Mouse (Mus musculus): ENCODE measurements around the gene Ugt1a7c. TPM values are rescaled to one million over a fixed set of nuclear protein-coding genes. Genes with fewer than 3 reads are reported as not detected.
"Not testable (repeated sequence)": the region's sequence is repeated elsewhere in the genome, so short reads cannot be mapped to it uniquely, and the experiment has no call there.

Gene Ugt1a7c
- total RNA-seq, 2 experiments from 2014 or later = 2.4 to 3.0 TPM

- DNase-seq (ENCODE audit: low spot score in 2 of 2) = peak in 1 of 2 experiments; percentile 21
Observed at GRCm38 (mm10) chr1:88220336-88220735, 125.5 kb downstream of the Ugt1a7c start.

- peak in 1 of 2 experiments; percentile 0 for DNase-seq (ENCODE audit: low spot score in 2 of 2)
Observed at GRCm38 (mm10) chr1:88222216-88222615, 127.4 kb downstream of the Ugt1a7c start.

- DNase-seq (ENCODE audit: low spot score in 2 of 2) = peak; percentile 15 to 21
Observed at GRCm38 (mm10) chr1:88223011-88223515, 128.2 kb downstream of the Ugt1a7c start.

GRCm38 (mm10) chr1:88223591-88223990, 128.7 kb downstream of the Ugt1a7c start:
- peak; percentile 27 to 33 for DNase-seq (ENCODE audit: low spot score in 2 of 2)

- DNase-seq (ENCODE audit: low spot score in 2 of 2) = peak in 1 of 2 experiments; percentile 21
Observed at GRCm38 (mm10) chr1:88224029-88224776, 129.3 kb downstream of the Ugt1a7c start.

- not testable (repeated sequence) for DNase-seq (ENCODE audit: low spot score in 2 of 2)
Observed at GRCm38 (mm10) chr1:88225301-88225700, 130.4 kb downstream of the Ugt1a7c start.

GRCm38 (mm10) chr1:88225741-88226140, 130.9 kb downstream of the Ugt1a7c start:
- DNase-seq (ENCODE audit: low spot score in 2 of 2) = peak in 1 of 2 experiments; percentile 16

- peak in 1 of 2 experiments; percentile 22 for DNase-seq (ENCODE audit: low spot score in 2 of 2)
Observed at GRCm38 (mm10) chr1:88226670-88227379, 132.0 kb downstream of the Ugt1a7c start, which contains the start of gene Mroh2a. Mroh2a (plus strand) TSS chr1:88226986.

GRCm38 (mm10) chr1:88227482-88227881, 132.6 kb downstream of the Ugt1a7c start:
- peak in 1 of 2 experiments; percentile 18 for DNase-seq (ENCODE audit: low spot score in 2 of 2)

GRCm38 (mm10) chr1:88228121-88228520, 133.3 kb downstream of the Ugt1a7c start:
- DNase-seq (ENCODE audit: low spot score in 2 of 2) = peak; percentile 30 to 31

- no peak for DNase-seq (ENCODE audit: low spot score in 2 of 2)
Observed at GRCm38 (mm10) chr1:88229566-88229965, 134.7 kb downstream of the Ugt1a7c start.

GRCm38 (mm10) chr1:88229986-88230385, 135.1 kb downstream of the Ugt1a7c start:
- no peak for DNase-seq (ENCODE audit: low spot score in 2 of 2)

GRCm38 (mm10) chr1:88230421-88230820, 135.6 kb downstream of the Ugt1a7c start:
- no peak for DNase-seq (ENCODE audit: low spot score in 2 of 2)

GRCm38 (mm10) chr1:88230981-88231802, 136.3 kb downstream of the Ugt1a7c start:
- no peak for DNase-seq (ENCODE audit: low spot score in 2 of 2)

- DNase-seq (ENCODE audit: low spot score in 2 of 2) = no peak
Observed at GRCm38 (mm10) chr1:88231803-88232499, 137.1 kb downstream of the Ugt1a7c start.

GRCm38 (mm10) chr1:88232664-88233380, 138.0 kb downstream of the Ugt1a7c start:
- DNase-seq (ENCODE audit: low spot score in 2 of 2) = no peak

- no peak for DNase-seq (ENCODE audit: low spot score in 2 of 2)
Observed at GRCm38 (mm10) chr1:88233421-88234247, 138.8 kb downstream of the Ugt1a7c start.

- no peak for DNase-seq (ENCODE audit: low spot score in 2 of 2)
Observed at GRCm38 (mm10) chr1:88234248-88234610, 139.4 kb downstream of the Ugt1a7c start.

- no peak for DNase-seq (ENCODE audit: low spot score in 2 of 2)
Observed at GRCm38 (mm10) chr1:88234646-88235045, 139.8 kb downstream of the Ugt1a7c start.
